ENCODE assay signal across 8 mouse cellular contexts in the genomic region with DNA sequence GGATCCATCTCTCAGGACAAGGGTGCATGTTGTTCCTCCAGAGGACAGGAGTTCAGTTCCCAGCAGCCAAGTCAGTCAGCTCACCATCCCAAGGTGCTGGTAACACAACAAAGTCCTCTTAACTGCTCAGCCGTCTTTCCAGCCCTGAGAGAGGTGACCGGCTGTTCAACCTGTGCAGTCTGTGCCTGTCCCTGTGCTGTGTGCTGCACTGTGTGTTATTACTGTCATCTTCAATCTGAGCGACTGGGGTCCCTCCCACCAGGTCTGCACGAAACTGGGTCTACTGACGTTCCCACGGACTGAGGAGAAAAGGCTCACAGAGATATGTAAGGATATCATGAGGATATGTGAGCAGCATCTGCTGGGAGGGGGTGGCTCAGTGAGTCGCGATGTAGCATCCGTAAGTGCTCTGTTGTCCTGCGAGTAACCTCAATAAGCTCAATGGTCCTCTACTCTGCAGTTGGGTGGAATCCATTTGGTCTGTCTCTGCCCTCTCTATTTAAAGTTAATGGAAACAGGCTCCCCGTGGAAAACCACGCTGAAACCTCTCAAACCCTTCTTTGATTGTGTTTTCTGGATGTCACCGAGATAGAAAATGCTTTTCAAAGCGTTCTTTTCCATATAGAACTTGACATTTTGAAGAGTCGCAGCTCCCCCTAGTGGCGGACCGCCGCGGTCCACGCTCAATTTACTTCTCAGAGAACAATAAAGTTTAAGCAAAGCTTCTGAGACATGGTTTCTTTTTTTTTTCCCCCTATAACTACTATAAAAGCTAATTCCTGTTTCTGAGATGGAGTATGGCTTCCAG.
A peak's percentile ranks its signal among the peaks of the same experiment; 100 is the strongest.
DNase-seq lines count a peak whose midpoint lies in the region; ATAC-seq and TF ChIP-seq lines count a peak whose summit lies in the region.

No protein-coding gene starts in this region.

- peak; percentile 78 to 80 for DNase-seq in left cerebral cortex, adult 18-20 months (ENCODE audit: low spot score in 2 of 2)
- DNase-seq in left cerebral cortex, adult 11 months (ENCODE audit: low spot score), result no peak
- peak; percentile 93 for DNase-seq in brain, embryonic 14.5 days (ENCODE audit: low read depth)
- DNase-seq in forebrain, embryonic 11.5 days (ENCODE audit: low spot score), result peak; percentile 89
- DNase-seq in left cerebral cortex, postnatal 25 days (ENCODE audit: low spot score in 2 of 2), result peak; percentile 71 to 88
- peak; percentile 92 for DNase-seq in midbrain, embryonic 14.5 days

- no peaks in the 10 kb centered on the region; the same call in 1 of the 2 replicates for H3K4me1 ChIP-seq in forebrain, embryonic 11.5 days (replicated peaks; ENCODE audit: control insufficient read depth, insufficient read depth, low read length)
- peaks cover 6% of the 10 kb centered on the region for H3K4me1 ChIP-seq in hindbrain, embryonic 15.5 days (replicated peaks)
- H3K4me1 ChIP-seq in midbrain, embryonic 14.5 days (ENCODE audit: control insufficient read depth, insufficient read depth, low read length), result no peaks in the 10 kb centered on the region; the same call in 1 of the 2 replicates
- H3K4me1 ChIP-seq in testis, adult 2 months (ENCODE audit: control insufficient read depth, insufficient read depth, low read length), result peaks cover 5% of the 10 kb centered on the region; the same call in 1 of the 2 replicates

- WGBS in forebrain, embryonic 11.5 days, result 34% methylated on average over 20 of the region's 20 CpGs
- 21% methylated on average over 20 of the region's 20 CpGs for WGBS in hindbrain, embryonic 15.5 days
- 32% methylated on average over 20 of the region's 20 CpGs for WGBS in midbrain, embryonic 14.5 days

- peak; percentile 93 for TF ChIP-seq CTCF in brain, embryonic 14.5 days (IDR thresholded peaks at IDR 0.05; ENCODE audit: borderline replicate concordance, extremely low read depth, insufficient read depth, insufficient read length)
- TF ChIP-seq CTCF in testis, adult 2 months (IDR thresholded peaks at IDR 0.05; ENCODE audit: control insufficient read depth, insufficient read depth, insufficient replicate concordance, low read depth, low read length), result peak; percentile 75; the same call in 1 of the 2 replicates

- H3K27ac ChIP-seq in forebrain, embryonic 11.5 days (ENCODE audit: low read depth, low read length), result no peak overlapping the region
- H3K27ac ChIP-seq in hindbrain, embryonic 15.5 days (replicated peaks), result peak overlapping the region; percentile 49; the same call in 1 of the 2 replicates
- H3K27ac ChIP-seq in midbrain, embryonic 14.5 days (replicated peaks; ENCODE audit: low read depth, low read length), result 0 out of 2 replicates have a peak overlapping the region, but pooled peaks have one; percentile 32
- no peak overlapping the region for H3K27ac ChIP-seq in testis, adult 2 months (ENCODE audit: control insufficient read depth, insufficient read depth, low read depth, low read length)

- no peaks in the 10 kb centered on the region for H3K27me3 ChIP-seq in forebrain, embryonic 11.5 days (ENCODE audit: control insufficient read depth, insufficient read depth, low read length)
- no peaks in the 10 kb centered on the region for H3K27me3 ChIP-seq in hindbrain, embryonic 15.5 days
- no peaks in the 10 kb centered on the region for H3K27me3 ChIP-seq in midbrain, embryonic 14.5 days (ENCODE audit: control insufficient read depth, insufficient read depth, low read length)
- no peaks in the 10 kb centered on the region for H3K27me3 ChIP-seq in testis, adult 2 months (ENCODE audit: control insufficient read depth, insufficient read depth, low read length)

- no peak for TF ChIP-seq POLR2A in brain, embryonic 14.5 days (IDR thresholded peaks at IDR 0.05; ENCODE audit: borderline replicate concordance, extremely low read depth, insufficient read depth, insufficient read length, poor library complexity, severe bottlenecking)
- TF ChIP-seq POLR2A in testis, adult 2 months (IDR thresholded peaks at IDR 0.05; ENCODE audit: control insufficient read depth, low read depth, low read length), result no peak

- H3K4me2 ChIP-seq in forebrain, embryonic 11.5 days (ENCODE audit: low read depth, low read length, severe bottlenecking), result peak overlapping the region; percentile 5; the same call in 1 of the 2 replicates
- H3K4me2 ChIP-seq in hindbrain, embryonic 15.5 days, result peak overlapping the region; percentile 56
- H3K4me2 ChIP-seq in midbrain, embryonic 14.5 days (ENCODE audit: low read length), result peak overlapping the region; percentile 51

- H3K36me3 ChIP-seq in forebrain, embryonic 11.5 days (ENCODE audit: control insufficient read depth, insufficient read depth, low read length), result no peaks in the 10 kb centered on the region
- no peaks in the 10 kb centered on the region for H3K36me3 ChIP-seq in hindbrain, embryonic 15.5 days
- no peaks in the 10 kb centered on the region for H3K36me3 ChIP-seq in midbrain, embryonic 14.5 days (ENCODE audit: control insufficient read depth, insufficient read depth, low read length)
- H3K36me3 ChIP-seq in testis, adult 2 months (ENCODE audit: control insufficient read depth, insufficient read depth, low read length), result no peaks in the 10 kb centered on the region

- H3K9ac ChIP-seq in forebrain, embryonic 11.5 days (ENCODE audit: low read length), result no peak overlapping the region
- H3K9ac ChIP-seq in hindbrain, embryonic 15.5 days, result peak overlapping the region; percentile 36; the same call in 1 of the 2 replicates
- 0 out of 2 replicates have a peak overlapping the region, but pooled peaks have one; percentile 14 for H3K9ac ChIP-seq in midbrain, embryonic 14.5 days (replicated peaks; ENCODE audit: low read length)

- intact Hi-C loops in left cerebral cortex, postnatal 25 days (cut with DNase I), result loop anchor here (1.0 to 5.0 kb wide), 2 partner anchors 627 to 1560 kb away; no protein-coding TSS in a partner anchor

- ATAC-seq in forebrain, embryonic 11.5 days (replicated peaks; ENCODE audit: low FRiP score), result peak; percentile 56; the same call in 1 of the 2 replicates
- ATAC-seq in hindbrain, embryonic 15.5 days (ENCODE audit: low FRiP score, low read depth), result peak; percentile 82
- ATAC-seq in midbrain, embryonic 14.5 days (ENCODE audit: low FRiP score, low TSS enrichment), result peak; percentile 59; the same call in 1 of the 2 replicates

- H3K4me3 ChIP-seq in forebrain, embryonic 11.5 days (ENCODE audit: low read depth, low read length), result no peak overlapping the region
- H3K4me3 ChIP-seq in hindbrain, embryonic 15.5 days, result peak overlapping the region; percentile 29
- H3K4me3 ChIP-seq in midbrain, embryonic 14.5 days (replicated peaks; ENCODE audit: low read depth, low read length), result peak overlapping the region; percentile 19
- H3K4me3 ChIP-seq in testis, adult 2 months (ENCODE audit: control insufficient read depth, low read depth, low read length), result no peak overlapping the region

- H3K9me3 ChIP-seq in forebrain, embryonic 11.5 days (ENCODE audit: control insufficient read depth, low read length), result no peaks in the 10 kb centered on the region
- no peaks in the 10 kb centered on the region for H3K9me3 ChIP-seq in hindbrain, embryonic 15.5 days
- H3K9me3 ChIP-seq in midbrain, embryonic 14.5 days (ENCODE audit: control insufficient read depth, low read length), result no peaks in the 10 kb centered on the region

Comparison
In these comparisons a context has a peak if more than half of its experiments do, and no peak if none do; other contexts are left out.
1. H3K27ac ChIP-seq: peak in hindbrain, embryonic 15.5 days (single experiment) and midbrain, embryonic 14.5 days (single experiment); none in forebrain, embryonic 11.5 days (single experiment) and testis, adult 2 months (single experiment).
2. H3K4me2 ChIP-seq: peak in every context shown above with its lines; median percentile 56 in hindbrain, embryonic 15.5 days; 51 in midbrain, embryonic 14.5 days; 5 in forebrain, embryonic 11.5 days.
3. H3K4me3 ChIP-seq: peak in hindbrain, embryonic 15.5 days (single experiment) and midbrain, embryonic 14.5 days (single experiment); none in forebrain, embryonic 11.5 days (single experiment) and testis, adult 2 months (single experiment).
4. Peak in every context shown above with its lines, with median percentiles within 50 percentile points of each other: ATAC-seq.